Mouse (Mus musculus): ENCODE measurements around the gene Tmem63a.

- TF ChIP-seq CTCF (conservative IDR thresholded peaks at IDR 0.05 in 1 of 2, IDR thresholded peaks at IDR 0.05 in 1 of 2; ENCODE audit: low read depth in 2 of 2, low read length in 2 of 2) (no peak), ZNF384 (IDR thresholded peaks at IDR 0.05; ENCODE audit: low read depth, low read length) (no peak), ZKSCAN1 (IDR thresholded peaks at IDR 0.05; ENCODE audit: borderline replicate concordance, low read depth, low read length) (no peak), POLR2A (IDR thresholded peaks at IDR 0.05; ENCODE audit: low read depth, low read length) (no peak), CHD2 (IDR thresholded peaks at IDR 0.05; ENCODE audit: low read length) (no peak), MAX (IDR thresholded peaks at IDR 0.05; ENCODE audit: low read length) (no peak), ZC3H11A (IDR thresholded peaks at IDR 0.05; ENCODE audit: low read depth, low read length) (no peak), USF1 (IDR thresholded peaks at IDR 0.05; ENCODE audit: low read depth, low read length) (no peak), ZMIZ1 (IDR thresholded peaks at IDR 0.05; ENCODE audit: low read depth, low read length) (no peak), CHD1 (IDR thresholded peaks at IDR 0.05; ENCODE audit: low read depth, low read length) (no peak), JUND (conservative IDR thresholded peaks at IDR 0.05; ENCODE audit: low read depth, low read length) (no peak), JUN (IDR thresholded peaks at IDR 0.05; ENCODE audit: insufficient read depth, low read depth, low read length) (no peak)
Measured at GRCm38 (mm10) chr1:181000501-181001092, 58.5 kb downstream of the Tmem63a start.
